Mouse (Mus musculus): ENCODE data around the gene Caskin1.

Gene Caskin1

GRCm38 (mm10) chr17:24472512-24472911 lies 15.9 kb upstream of the Caskin1 start:
- peak in 1 of 2 experiments; percentile 49 for DNase-seq

DNA sequence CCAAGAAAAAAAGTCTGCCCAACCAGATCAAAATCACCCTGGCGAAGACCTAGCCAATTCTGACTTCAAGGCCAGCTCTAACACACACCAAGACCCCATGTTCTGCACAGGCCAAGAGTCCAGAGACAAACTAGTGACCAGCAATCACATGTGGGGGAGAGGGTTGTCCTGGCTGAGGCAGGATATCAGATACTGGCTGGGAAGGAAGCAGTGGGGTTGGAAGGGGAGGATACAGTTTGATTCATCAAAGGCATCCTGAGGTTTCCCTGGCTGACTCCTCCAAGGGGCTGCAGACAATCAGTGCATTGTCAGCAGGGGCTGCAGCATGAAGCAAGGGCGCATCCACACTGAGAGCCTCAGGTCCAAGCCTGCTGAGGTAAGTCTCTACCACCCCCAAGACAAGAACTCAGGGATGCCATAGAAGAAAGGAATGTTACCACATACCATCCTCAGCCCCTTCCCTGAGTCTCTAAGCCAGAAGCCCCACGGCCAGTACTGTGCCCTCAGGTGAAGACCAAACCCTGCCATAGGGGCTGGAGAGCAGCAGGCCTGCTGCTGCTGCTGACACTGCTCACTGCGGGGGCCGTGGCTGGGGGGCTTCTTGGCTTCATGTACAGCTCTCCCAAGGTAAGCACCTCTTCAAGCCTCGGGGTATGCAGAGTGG lies 14.7 kb upstream of the Caskin1 start, which contains the start of gene Bricd5:
Gene Bricd5, plus strand, starts transcription at position 273 of the 664 bp plus-strand sequence.
- no peak for DNase-seq

DNA sequence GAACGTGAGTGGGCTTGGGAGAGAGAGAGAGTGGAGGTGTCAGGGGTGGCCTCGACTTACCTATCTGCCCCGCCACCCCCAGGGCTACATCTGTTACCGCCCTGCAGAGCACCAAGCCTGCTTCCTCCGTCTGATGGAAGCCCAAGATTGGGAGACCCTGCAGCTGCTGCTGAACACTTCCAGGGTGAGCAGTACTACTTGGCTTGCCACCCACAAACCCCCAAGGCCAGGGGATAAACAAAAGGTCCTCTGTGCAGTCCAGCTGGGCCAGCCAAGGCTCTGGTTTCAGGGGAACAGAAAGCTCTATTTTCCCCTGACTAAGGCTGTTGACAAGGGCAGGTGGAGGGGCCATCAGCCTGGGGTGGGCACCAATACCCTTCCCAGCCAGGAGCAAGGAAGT lies 13.8 kb upstream of the Caskin1 start:
- no peak for DNase-seq

GRCm38 (mm10) chr17:24475586-24475985 lies 12.8 kb upstream of the Caskin1 start:
- no peak for DNase-seq

- no peak for DNase-seq
Measured at GRCm38 (mm10) chr17:24476022-24476776, 12.2 kb upstream of the Caskin1 start.

GRCm38 (mm10) chr17:24477053-24477984 lies 11.1 kb upstream of the Caskin1 start:
- no peak for DNase-seq

DNA sequence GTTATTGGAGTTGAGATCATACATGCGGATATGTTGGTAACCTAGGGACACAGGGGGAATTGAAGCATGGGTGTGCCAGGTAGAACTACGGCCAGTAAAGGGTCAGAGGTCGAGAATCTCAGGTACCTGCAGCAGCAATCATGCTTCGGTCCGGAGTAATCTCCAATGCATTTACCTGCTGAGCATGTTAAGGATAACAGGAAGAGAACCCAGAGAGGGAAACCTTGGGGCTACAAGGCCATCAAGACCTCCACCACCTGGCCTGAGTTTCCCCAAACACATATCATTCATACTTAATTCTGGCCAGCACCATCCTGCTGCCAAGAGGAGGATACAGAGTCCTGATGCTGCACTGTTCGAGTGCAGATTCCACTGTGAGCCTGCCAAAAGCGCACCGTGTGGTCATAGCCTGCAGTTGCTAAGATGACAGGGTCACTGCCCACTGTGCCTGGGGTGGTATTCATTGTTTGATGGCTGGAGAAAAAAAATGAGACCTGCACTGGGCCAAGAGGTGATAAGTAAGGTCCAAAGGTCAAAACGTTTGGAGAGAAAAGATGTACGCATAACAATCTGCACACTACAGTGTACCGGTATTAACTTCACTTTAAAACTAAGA lies 10.3 kb upstream of the Caskin1 start:
- DNase-seq = no peak

- DNase-seq = peak; percentile 96 to 99
Measured at GRCm38 (mm10) chr17:24478663-24479380, 9.6 kb upstream of the Caskin1 start, which contains the start of gene Mlst8. Gene Mlst8, minus strand, starts transcription at chr17:24479078.

- DNase-seq = no peak
Measured at GRCm38 (mm10) chr17:24479431-24479830, 9.0 kb upstream of the Caskin1 start.

- DNase-seq = peak in 1 of 2 experiments; percentile 23
Measured at GRCm38 (mm10) chr17:24480201-24480826, 8.1 kb upstream of the Caskin1 start.

- no peak for DNase-seq
Measured at GRCm38 (mm10) chr17:24481027-24481815, 7.2 kb upstream of the Caskin1 start.

GRCm38 (mm10) chr17:24483495-24483894 lies 4.9 kb upstream of the Caskin1 start:
- no peak for DNase-seq

DNA sequence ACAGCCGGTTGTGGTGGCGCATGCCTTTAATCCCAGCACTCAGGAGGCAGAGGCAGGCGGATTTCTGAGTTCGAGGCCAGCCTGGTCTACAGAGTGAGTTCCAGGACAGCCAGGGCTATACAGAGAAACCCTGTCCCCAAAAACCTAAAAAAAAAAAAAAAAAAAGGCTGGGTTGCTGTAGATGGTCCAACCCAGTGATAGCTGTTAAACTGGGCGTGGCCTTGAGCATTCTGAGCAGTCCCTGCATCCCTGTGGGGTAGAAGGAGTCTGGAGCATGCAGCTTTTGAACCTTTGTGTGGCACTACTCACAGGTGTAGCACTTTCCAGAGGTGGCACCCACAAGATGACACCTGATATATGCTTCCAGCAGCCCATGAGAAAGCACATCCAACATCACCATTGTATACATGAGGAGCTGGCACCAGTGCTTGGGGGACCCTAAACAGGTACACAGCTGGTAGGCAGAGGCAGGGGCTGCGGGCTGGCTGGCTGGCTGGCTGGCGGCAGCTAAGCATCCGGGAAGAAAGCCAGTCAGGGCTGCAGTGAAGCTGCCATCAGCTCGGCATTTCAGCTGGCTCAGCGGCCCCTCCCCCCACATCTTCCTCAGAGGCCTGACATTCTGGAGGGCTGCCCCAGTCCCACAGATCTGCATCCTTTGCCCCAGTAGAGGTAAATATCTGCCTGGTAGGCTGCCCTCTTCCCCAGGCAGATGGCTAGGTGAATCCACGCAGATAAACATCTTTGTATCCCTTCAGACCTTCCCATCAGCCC lies 3.1 kb upstream of the Caskin1 start:
- DNase-seq = peak in 1 of 2 experiments; percentile 53

DNA sequence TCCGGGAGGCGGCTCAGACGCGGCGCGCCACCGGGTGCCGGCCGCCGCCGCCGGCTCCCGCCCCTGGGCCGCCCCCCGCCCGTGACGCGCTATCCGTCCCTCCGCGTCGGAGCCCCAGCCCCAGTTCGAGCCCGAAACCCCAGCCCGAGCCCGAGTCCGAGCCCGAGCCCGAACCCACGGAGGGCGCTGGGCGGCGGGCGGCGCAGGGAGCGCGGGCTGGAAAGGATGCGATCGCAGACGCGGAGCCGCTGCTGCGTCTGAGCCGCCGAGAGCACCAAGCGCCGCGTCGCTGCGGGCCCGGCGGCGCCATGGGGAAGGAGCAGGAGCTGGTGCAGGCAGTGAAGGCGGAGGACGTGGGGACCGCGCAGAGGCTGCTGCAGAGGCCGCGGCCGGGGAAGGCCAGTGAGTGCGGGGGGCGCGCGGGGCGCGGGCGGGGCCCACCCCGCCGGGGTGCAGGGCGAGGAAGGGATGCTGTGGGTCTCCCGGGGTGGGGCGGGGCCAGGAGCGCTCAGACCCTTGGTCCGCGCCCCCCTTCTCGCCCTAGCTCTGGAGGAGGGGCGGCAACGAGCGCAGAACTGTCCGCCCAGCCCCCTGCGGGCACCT lies 362 bp downstream of the Caskin1 start:
- DNase-seq = peak in 1 of 2 experiments; percentile 31

- DNase-seq = peak in 1 of 2 experiments; percentile 17
Measured at GRCm38 (mm10) chr17:24489265-24490030, 1.0 kb downstream of the Caskin1 start.

GRCm38 (mm10) chr17:24490399-24490798 lies 2.0 kb downstream of the Caskin1 start:
- DNase-seq = no peak

GRCm38 (mm10) chr17:24494627-24495335 lies 6.4 kb downstream of the Caskin1 start:
- DNase-seq = peak in 1 of 2 experiments; percentile 68

DNA sequence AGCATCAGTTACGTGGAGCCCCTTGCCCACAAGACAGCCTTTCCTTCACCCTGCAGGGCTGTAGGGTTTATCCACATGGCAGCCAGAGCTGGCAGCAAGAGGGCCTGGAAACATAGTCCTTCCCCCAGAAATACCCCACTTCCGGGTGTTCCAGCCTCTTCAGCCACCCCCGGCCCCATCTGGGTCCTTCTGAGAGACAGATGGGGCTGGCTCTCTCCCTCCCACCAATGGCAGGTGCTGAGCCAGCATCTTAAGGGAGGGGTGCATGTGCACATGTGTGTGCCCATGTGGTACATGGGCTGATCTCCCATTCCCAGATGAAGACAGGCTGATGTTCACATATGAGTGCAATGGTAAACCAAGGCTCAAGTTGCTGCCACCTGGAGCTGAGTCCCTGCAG lies 7.0 kb downstream of the Caskin1 start:
- DNase-seq = no peak

Measured in lung, postnatal 4 days (tissue).